Mouse (Mus musculus) embryonic fibroblast, embryonic 13.5 days (primary cell): ENCODE data around the gene Tpk1.

Source experiments
- CTCF ChIP-seq: IDR thresholded peaks from 2 replicates; pipeline ENCODE4 v1.5.1; 2011; ENCODE audit warnings: mild to moderate bottlenecking, control low read depth, low read length, moderate library complexity, borderline replicate concordance; ENCODE audit not compliant: insufficient read depth
- POLR2A ChIP-seq: IDR thresholded peaks from 2 replicates; pipeline ENCODE4 v1.6.1; 2011; ENCODE audit warnings: low read depth, mild to moderate bottlenecking, control low read depth, low read length, moderate library complexity

DNA sequence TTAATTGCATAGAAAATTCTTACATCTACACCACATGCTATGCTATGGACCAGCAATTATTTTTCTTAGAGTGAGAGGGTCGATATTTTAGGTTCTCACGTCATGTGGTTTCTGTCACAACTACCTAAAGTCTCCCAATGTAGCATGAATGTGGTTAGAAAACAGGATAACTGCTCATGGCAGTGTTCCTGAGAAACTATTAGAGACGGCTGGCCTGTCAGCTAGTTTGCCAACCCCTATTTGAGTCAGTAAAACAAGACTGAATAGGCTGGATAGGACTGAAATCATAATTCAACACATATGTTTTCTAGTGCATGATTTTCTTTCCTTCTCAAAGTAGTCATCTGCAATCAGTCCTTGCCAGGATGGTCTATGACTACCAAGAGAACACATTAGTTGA, 137.1 kb downstream of the Tpk1 start:
- TF ChIP-seq CTCF (no peak), POLR2A (no peak)
